Mouse (Mus musculus): ENCODE measurements around the gene Atp1b1. TPM values are rescaled to one million over a fixed set of nuclear protein-coding genes. Genes with fewer than 3 reads are reported as not detected.

Gene Atp1b1
- polyA plus RNA-seq, 1 experiment from 2014 or later, result 14.3 TPM

GRCm38 (mm10) chr1:164440708-164441407, 17.3 kb downstream of the Atp1b1 start:
- Histone ChIP-seq H3K27ac (ENCODE audit: low read depth, low read length) (no peak overlapping the region), H3K9ac (ENCODE audit: low read length) (no peak overlapping the region), H3K36me3 (ENCODE audit: control insufficient read depth, insufficient read depth, low read length) (peaks cover 3% of the 10 kb centered on the region), H3K4me2 (ENCODE audit: low read depth, low read length, severe bottlenecking) (no peak overlapping the region), H3K27me3 (ENCODE audit: control insufficient read depth, insufficient read depth, low read length) (no peaks in the 10 kb centered on the region), H3K4me3 (ENCODE audit: low read depth, low read length) (no peak overlapping the region), H3K4me1 (replicated peaks; ENCODE audit: control insufficient read depth, insufficient read depth, low read length) (no peaks in the 10 kb centered on the region), H3K9me3 (ENCODE audit: control insufficient read depth, low read length) (no peaks in the 10 kb centered on the region)
- ATAC-seq (replicated peaks; ENCODE audit: low FRiP score) (no peak), DNase-seq (ENCODE audit: low spot score) (no peak)
- 88% methylated on average over 11 of the region's 11 CpGs for WGBS

- no peaks in the 10 kb centered on the region for H3K9me3 ChIP-seq (ENCODE audit: control insufficient read depth, low read length)
- ATAC-seq (replicated peaks; ENCODE audit: low FRiP score) (no peak), DNase-seq (ENCODE audit: low spot score) (no peak)
- H3K4me2 ChIP-seq (ENCODE audit: low read depth, low read length, severe bottlenecking), result no peak overlapping the region
- no peaks in the 10 kb centered on the region for H3K27me3 ChIP-seq (ENCODE audit: control insufficient read depth, insufficient read depth, low read length)
- H3K36me3 ChIP-seq (ENCODE audit: control insufficient read depth, insufficient read depth, low read length), result peaks cover 3% of the 10 kb centered on the region
- no peaks in the 10 kb centered on the region for H3K4me1 ChIP-seq (replicated peaks; ENCODE audit: control insufficient read depth, insufficient read depth, low read length)
- H3K27ac ChIP-seq (ENCODE audit: low read depth, low read length), result no peak overlapping the region
- WGBS, result 96% methylated on average over 6 of the region's 6 CpGs
- no peak overlapping the region for H3K9ac ChIP-seq (ENCODE audit: low read length)
- no peak overlapping the region for H3K4me3 ChIP-seq (ENCODE audit: low read depth, low read length)
Measured at GRCm38 (mm10) chr1:164440230-164440629, 17.9 kb downstream of the Atp1b1 start.

GRCm38 (mm10) chr1:164436749-164437148, 21.4 kb downstream of the Atp1b1 start:
- no peak overlapping the region for H3K9ac ChIP-seq (ENCODE audit: low read length)
- H3K4me2 ChIP-seq (ENCODE audit: low read depth, low read length, severe bottlenecking), result no peak overlapping the region
- 89% methylated on average over 7 of the region's 7 CpGs for WGBS
- DNase-seq (ENCODE audit: low spot score) (no peak), ATAC-seq (replicated peaks; ENCODE audit: low FRiP score) (no peak)
- H3K9me3 ChIP-seq (ENCODE audit: control insufficient read depth, low read length), result no peaks in the 10 kb centered on the region
- no peaks in the 10 kb centered on the region for H3K4me1 ChIP-seq (replicated peaks; ENCODE audit: control insufficient read depth, insufficient read depth, low read length)
- H3K27ac ChIP-seq (ENCODE audit: low read depth, low read length), result no peak overlapping the region
- H3K27me3 ChIP-seq (ENCODE audit: control insufficient read depth, insufficient read depth, low read length), result no peaks in the 10 kb centered on the region
- H3K36me3 ChIP-seq (ENCODE audit: control insufficient read depth, insufficient read depth, low read length), result peaks cover 3% of the 10 kb centered on the region
- H3K4me3 ChIP-seq (ENCODE audit: low read depth, low read length), result no peak overlapping the region

- Histone ChIP-seq H3K9me3 (ENCODE audit: control insufficient read depth, low read length) (no peaks in the 10 kb centered on the region), H3K27me3 (ENCODE audit: control insufficient read depth, insufficient read depth, low read length) (no peaks in the 10 kb centered on the region), H3K4me2 (ENCODE audit: low read depth, low read length, severe bottlenecking) (no peak overlapping the region), H3K36me3 (ENCODE audit: control insufficient read depth, insufficient read depth, low read length) (peaks cover 3% of the 10 kb centered on the region), H3K9ac (ENCODE audit: low read length) (no peak overlapping the region), H3K4me3 (ENCODE audit: low read depth, low read length) (no peak overlapping the region), H3K27ac (ENCODE audit: low read depth, low read length) (no peak overlapping the region), H3K4me1 (replicated peaks; ENCODE audit: control insufficient read depth, insufficient read depth, low read length) (no peaks in the 10 kb centered on the region)
- no peak for DNase-seq (ENCODE audit: low spot score)
- no peak for ATAC-seq (replicated peaks; ENCODE audit: low FRiP score)
- 88% methylated on average over 6 of the region's 6 CpGs for WGBS
Measured at GRCm38 (mm10) chr1:164434049-164434448, 24.1 kb downstream of the Atp1b1 start.

- Histone ChIP-seq H3K4me3 (ENCODE audit: low read depth, low read length) (no peak overlapping the region), H3K27ac (ENCODE audit: low read depth, low read length) (no peak overlapping the region), H3K9ac (ENCODE audit: low read length) (no peak overlapping the region), H3K9me3 (ENCODE audit: control insufficient read depth, low read length) (no peaks in the 10 kb centered on the region), H3K36me3 (ENCODE audit: control insufficient read depth, insufficient read depth, low read length) (no peaks in the 10 kb centered on the region), H3K4me2 (ENCODE audit: low read depth, low read length, severe bottlenecking) (no peak overlapping the region), H3K4me1 (replicated peaks; ENCODE audit: control insufficient read depth, insufficient read depth, low read length) (no peaks in the 10 kb centered on the region), H3K27me3 (ENCODE audit: control insufficient read depth, insufficient read depth, low read length) (no peaks in the 10 kb centered on the region)
- WGBS, result 86% methylated on average over 5 of the region's 5 CpGs
- no peak for DNase-seq (ENCODE audit: low spot score)
- no peak for ATAC-seq (replicated peaks; ENCODE audit: low FRiP score)
Measured at GRCm38 (mm10) chr1:164432649-164433048, 25.5 kb downstream of the Atp1b1 start.

GRCm38 (mm10) chr1:164428644-164429043, 29.5 kb downstream of the Atp1b1 start:
- WGBS, result 93% methylated on average over 9 of the region's 9 CpGs
- DNase-seq (ENCODE audit: low spot score), result no peak
- no peaks in the 10 kb centered on the region for H3K4me1 ChIP-seq (replicated peaks; ENCODE audit: control insufficient read depth, insufficient read depth, low read length)

GRCm38 (mm10) chr1:164427777-164428176, 30.4 kb downstream of the Atp1b1 start:
- Histone ChIP-seq H3K9ac (ENCODE audit: low read length) (no peak overlapping the region), H3K27ac (ENCODE audit: low read depth, low read length) (no peak overlapping the region), H3K4me2 (ENCODE audit: low read depth, low read length, severe bottlenecking) (no peak overlapping the region), H3K4me1 (replicated peaks; ENCODE audit: control insufficient read depth, insufficient read depth, low read length) (no peaks in the 10 kb centered on the region), H3K4me3 (ENCODE audit: low read depth, low read length) (no peak overlapping the region), H3K36me3 (ENCODE audit: control insufficient read depth, insufficient read depth, low read length) (no peaks in the 10 kb centered on the region), H3K27me3 (ENCODE audit: control insufficient read depth, insufficient read depth, low read length) (no peaks in the 10 kb centered on the region), H3K9me3 (ENCODE audit: control insufficient read depth, low read length) (no peaks in the 10 kb centered on the region)
- no peak for DNase-seq (ENCODE audit: low spot score)
- no peak for ATAC-seq (replicated peaks; ENCODE audit: low FRiP score)
- WGBS, result 86% methylated on average over 7 of the region's 7 CpGs

More at GRCm38 (mm10) chr1:164428644-164429043, 29.5 kb downstream of the Atp1b1 start:
- H3K4me2 ChIP-seq (ENCODE audit: low read depth, low read length, severe bottlenecking), result no peak overlapping the region
- H3K9ac ChIP-seq (ENCODE audit: low read length), result no peak overlapping the region
- H3K27me3 ChIP-seq (ENCODE audit: control insufficient read depth, insufficient read depth, low read length), result no peaks in the 10 kb centered on the region
- H3K4me3 ChIP-seq (ENCODE audit: low read depth, low read length), result no peak overlapping the region
- no peak overlapping the region for H3K27ac ChIP-seq (ENCODE audit: low read depth, low read length)
- no peaks in the 10 kb centered on the region for H3K9me3 ChIP-seq (ENCODE audit: control insufficient read depth, low read length)
- no peak for ATAC-seq (replicated peaks; ENCODE audit: low FRiP score)
- H3K36me3 ChIP-seq (ENCODE audit: control insufficient read depth, insufficient read depth, low read length), result no peaks in the 10 kb centered on the region

GRCm38 (mm10) chr1:164426227-164426626, 31.9 kb downstream of the Atp1b1 start:
- no peak overlapping the region for H3K4me3 ChIP-seq (ENCODE audit: low read depth, low read length)
- no peaks in the 10 kb centered on the region for H3K36me3 ChIP-seq (ENCODE audit: control insufficient read depth, insufficient read depth, low read length)
- no peak for DNase-seq (ENCODE audit: low spot score)
- 90% methylated on average over 7 of the region's 7 CpGs for WGBS
- no peaks in the 10 kb centered on the region for H3K27me3 ChIP-seq (ENCODE audit: control insufficient read depth, insufficient read depth, low read length)
- no peak overlapping the region for H3K9ac ChIP-seq (ENCODE audit: low read length)
- H3K27ac ChIP-seq (ENCODE audit: low read depth, low read length), result no peak overlapping the region
- no peak for ATAC-seq (replicated peaks; ENCODE audit: low FRiP score)
- H3K4me1 ChIP-seq (replicated peaks; ENCODE audit: control insufficient read depth, insufficient read depth, low read length), result no peaks in the 10 kb centered on the region
- H3K4me2 ChIP-seq (ENCODE audit: low read depth, low read length, severe bottlenecking), result no peak overlapping the region
- no peaks in the 10 kb centered on the region for H3K9me3 ChIP-seq (ENCODE audit: control insufficient read depth, low read length)

Data from forebrain, embryonic 11.5 days (tissue).